Mouse (Mus musculus) forebrain, embryonic 13.5 days (tissue): ENCODE data around the gene Nsf. TPM values are rescaled to one million over a fixed set of nuclear protein-coding genes. Genes with fewer than 3 reads are reported as not detected.
"Not testable (repeated sequence)": the region's sequence is repeated elsewhere in the genome, so short reads cannot be mapped to it uniquely, and the experiment has no call there.

Experiments used
- ATAC-seq: fragments of 200-750 bp; cut with Nextera tagmentation; 2 replicates; pipeline ENCODE4 v1.8.0; 2017
- H3K27ac ChIP-seq: fragments of 300-500 bp; sonication (generic); 2 replicates; pipeline ENCODE4 v1.5.1; 2015; ENCODE audit warnings: inconsistent platforms, mild to moderate bottlenecking, moderate library complexity
- H3K27me3 ChIP-seq: fragments of 300-500 bp; sonication (generic); 2 replicates; pipeline ENCODE4 v1.6.1; 2015; ENCODE audit warnings: mild to moderate bottlenecking, inconsistent platforms
- H3K36me3 ChIP-seq: fragments of 300-500 bp; sonication (generic); 2 replicates; pipeline ENCODE4 v1.6.1; 2015; ENCODE audit warnings: mild to moderate bottlenecking, inconsistent platforms; ENCODE audit not compliant: poor library complexity, severe bottlenecking
- H3K4me1 ChIP-seq: fragments of 300-500 bp; sonication (generic); 2 replicates; pipeline ENCODE4 v1.6.1; 2015; ENCODE audit warnings: inconsistent platforms
- H3K4me2 ChIP-seq: fragments of 300-500 bp; sonication (generic); 2 replicates; pipeline ENCODE4 v1.6.1; 2015; ENCODE audit warnings: inconsistent platforms, mild to moderate bottlenecking, moderate library complexity
- H3K4me3 ChIP-seq: fragments of 300-500 bp; sonication (generic); 2 replicates; pipeline ENCODE4 v1.5.1; 2015; ENCODE audit warnings: mild to moderate bottlenecking, inconsistent platforms
- H3K9ac ChIP-seq: fragments of 300-500 bp; sonication (generic); 2 replicates; pipeline ENCODE4 v1.6.1; 2015; ENCODE audit warnings: mild to moderate bottlenecking, inconsistent platforms
- H3K9me3 ChIP-seq: fragments of 300-500 bp; sonication (generic); replicated peaks from 2 replicates; pipeline ENCODE4 v1.6.1; 2016; ENCODE audit warnings: inconsistent platforms
- WGBS: fragments of 180-500 bp; shearing (Covaris S2); methylation state at CpG from one replicate; pipeline ENCODE4 v1.1.7; 2015; 5-methylcytosine and 5-hydroxymethylcytosine counted together
- polyA plus RNA-seq: library from polyadenylated mRNA; unstranded; fragments of >200 nt; fragmentation: Nextera tagmentation; extraction: Ambion mirVana; gene quantifications from 2 replicates; pipeline ENCODE4 v1.2.1, GENCODE M21; 2015

Gene Nsf
- polyA plus RNA-seq, 1 experiment from 2014 or later, result 68.1 TPM

GRCm38 (mm10) chr11:103884749-103885383, 69.0 kb downstream of the Nsf start:
- no peaks in the 10 kb centered on the region for H3K9me3 ChIP-seq
- H3K27ac ChIP-seq, result peak overlapping the region; percentile 26; the same call in 1 of the 2 replicates
- H3K4me3 ChIP-seq, result no peak overlapping the region
- H3K9ac ChIP-seq, result 0 out of 2 replicates have a peak overlapping the region, but pooled peaks have one; percentile 28
- H3K36me3 ChIP-seq, result peaks cover 27% of the 10 kb centered on the region
- H3K4me2 ChIP-seq, result peak overlapping the region; percentile 30
- WGBS, result 8% methylated on average over 13 of the region's 13 CpGs
- H3K4me1 ChIP-seq, result peaks cover 21% of the 10 kb centered on the region
- ATAC-seq, result peak; percentile 85
- no peaks in the 10 kb centered on the region for H3K27me3 ChIP-seq

GRCm38 (mm10) chr11:103883793-103884192, 70.1 kb downstream of the Nsf start:
- no peak overlapping the region for H3K4me2 ChIP-seq
- H3K27me3 ChIP-seq, result no peaks in the 10 kb centered on the region
- ATAC-seq, result no peak
- peaks cover 21% of the 10 kb centered on the region for H3K4me1 ChIP-seq
- no peak overlapping the region for H3K9ac ChIP-seq
- H3K4me3 ChIP-seq, result no peak overlapping the region
- no peaks in the 10 kb centered on the region for H3K9me3 ChIP-seq
- no peak overlapping the region for H3K27ac ChIP-seq
- 89% methylated on average over 10 of the region's 10 CpGs for WGBS
- H3K36me3 ChIP-seq, result peaks cover 29% of the 10 kb centered on the region

- H3K9ac ChIP-seq, H3K27me3 ChIP-seq, ATAC-seq, H3K4me2 ChIP-seq, H3K9me3 ChIP-seq, H3K4me3 ChIP-seq, H3K27ac ChIP-seq, H3K4me1 ChIP-seq: not testable (repeated sequence)
- peaks cover 37% of the 10 kb centered on the region for H3K36me3 ChIP-seq
- WGBS, result 95% methylated on average over 7 of the region's 8 CpGs
These were observed 74.4 kb downstream of the Nsf start for GRCm38 (mm10) chr11:103879476-103879875.

- H3K36me3 ChIP-seq, result peaks cover 38% of the 10 kb centered on the region
- no peaks in the 10 kb centered on the region for H3K27me3 ChIP-seq
- 84% methylated on average over 6 of the region's 6 CpGs for WGBS
- H3K27ac ChIP-seq, result no peak overlapping the region
- H3K9me3 ChIP-seq, result no peaks in the 10 kb centered on the region
- no peak overlapping the region for H3K4me2 ChIP-seq
- no peaks in the 10 kb centered on the region for H3K4me1 ChIP-seq
- no peak overlapping the region for H3K4me3 ChIP-seq
- ATAC-seq, result no peak
- H3K9ac ChIP-seq, result no peak overlapping the region
These were observed 75.4 kb downstream of the Nsf start for GRCm38 (mm10) chr11:103878441-103878840.

GRCm38 (mm10) chr11:103870352-103870751, 83.5 kb downstream of the Nsf start:
- Histone ChIP-seq H3K4me1 (no peaks in the 10 kb centered on the region), H3K27ac (no peak overlapping the region), H3K9me3 (no peaks in the 10 kb centered on the region), H3K4me2 (no peak overlapping the region), H3K36me3 (peaks cover 46% of the 10 kb centered on the region), H3K4me3 (no peak overlapping the region), H3K27me3 (no peaks in the 10 kb centered on the region), H3K9ac (no peak overlapping the region)
- WGBS, result 92% methylated on average over 9 of the region's 9 CpGs
- no peak for ATAC-seq

- no peak overlapping the region for H3K4me2 ChIP-seq
- H3K27me3 ChIP-seq, result no peaks in the 10 kb centered on the region
- H3K36me3 ChIP-seq, result peaks cover 37% of the 10 kb centered on the region
- no peak overlapping the region for H3K9ac ChIP-seq
- WGBS, result 77% methylated on average over 5 of the region's 5 CpGs
- no peak overlapping the region for H3K27ac ChIP-seq
- no peak overlapping the region for H3K4me3 ChIP-seq
- no peaks in the 10 kb centered on the region for H3K4me1 ChIP-seq
- no peak for ATAC-seq
- no peaks in the 10 kb centered on the region for H3K9me3 ChIP-seq
These were observed 86.2 kb downstream of the Nsf start for GRCm38 (mm10) chr11:103867702-103868101.

- Histone ChIP-seq H3K4me3 (no peak overlapping the region), H3K9ac (no peak overlapping the region), H3K36me3 (peaks cover 39% of the 10 kb centered on the region), H3K4me1 (no peaks in the 10 kb centered on the region), H3K27me3 (no peaks in the 10 kb centered on the region), H3K4me2 (no peak overlapping the region), H3K27ac (no peak overlapping the region), H3K9me3 (no peaks in the 10 kb centered on the region)
- ATAC-seq, result no peak
- WGBS, result 56% methylated on average over 7 of the region's 7 CpGs
These were observed 88.5 kb downstream of the Nsf start for GRCm38 (mm10) chr11:103865346-103865745.

- Histone ChIP-seq H3K9me3 (no peaks in the 10 kb centered on the region), H3K4me1 (peaks cover 8% of the 10 kb centered on the region), H3K4me2 (no peak overlapping the region), H3K27ac (no peak overlapping the region), H3K27me3 (no peaks in the 10 kb centered on the region), H3K9ac (no peak overlapping the region), H3K4me3 (no peak overlapping the region), H3K36me3 (peaks cover 32% of the 10 kb centered on the region)
- 90% methylated on average over 4 of the region's 4 CpGs for WGBS
- ATAC-seq, result no peak
These were observed 89.4 kb downstream of the Nsf start for GRCm38 (mm10) chr11:103864486-103864885.

- H3K9ac ChIP-seq, result no peak overlapping the region
- WGBS, result 93% methylated on average over 8 of the region's 8 CpGs
- H3K4me3 ChIP-seq, result no peak overlapping the region
- peaks cover 35% of the 10 kb centered on the region for H3K36me3 ChIP-seq
- no peaks in the 10 kb centered on the region for H3K9me3 ChIP-seq
- no peak for ATAC-seq
- H3K27me3 ChIP-seq, result no peaks in the 10 kb centered on the region
- H3K4me2 ChIP-seq, result no peak overlapping the region
- no peak overlapping the region for H3K27ac ChIP-seq
- peaks cover 17% of the 10 kb centered on the region for H3K4me1 ChIP-seq
These were observed 90.9 kb downstream of the Nsf start for GRCm38 (mm10) chr11:103862951-103863350.

GRCm38 (mm10) chr11:103859933-103860610, 93.8 kb downstream of the Nsf start:
- Histone ChIP-seq H3K4me1 (peaks cover 17% of the 10 kb centered on the region), H3K27ac (0 out of 2 replicates have a peak overlapping the region, but pooled peaks have one; percentile 14), H3K27me3 (no peaks in the 10 kb centered on the region), H3K9ac (no peak overlapping the region), H3K36me3 (peaks cover 36% of the 10 kb centered on the region), H3K4me2 (no peak overlapping the region), H3K4me3 (no peak overlapping the region), H3K9me3 (no peaks in the 10 kb centered on the region)
- 55% methylated on average over 4 of the region's 4 CpGs for WGBS
- no peak for ATAC-seq

- H3K36me3 ChIP-seq, result peaks cover 36% of the 10 kb centered on the region
- 56% methylated on average over 5 of the region's 5 CpGs for WGBS
- H3K4me1 ChIP-seq, result peaks cover 24% of the 10 kb centered on the region
- no peak overlapping the region for H3K27ac ChIP-seq
- H3K4me3 ChIP-seq, result no peak overlapping the region
- no peak overlapping the region for H3K9ac ChIP-seq
- no peaks in the 10 kb centered on the region for H3K27me3 ChIP-seq
- no peaks in the 10 kb centered on the region for H3K9me3 ChIP-seq
- ATAC-seq, result no peak
- no peak overlapping the region for H3K4me2 ChIP-seq
These were observed 95.1 kb downstream of the Nsf start for GRCm38 (mm10) chr11:103858760-103859159.

- ATAC-seq, result no peak
- no peaks in the 10 kb centered on the region for H3K9me3 ChIP-seq
- H3K36me3 ChIP-seq, result peaks cover 25% of the 10 kb centered on the region
- H3K4me1 ChIP-seq, result peaks cover 42% of the 10 kb centered on the region
- no peaks in the 10 kb centered on the region for H3K27me3 ChIP-seq
- no peak overlapping the region for H3K27ac ChIP-seq
- H3K4me2 ChIP-seq, result no peak overlapping the region
- no peak overlapping the region for H3K4me3 ChIP-seq
- no peak overlapping the region for H3K9ac ChIP-seq
- 92% methylated on average over 7 of the region's 7 CpGs for WGBS
These were observed 97.2 kb downstream of the Nsf start for GRCm38 (mm10) chr11:103856641-103857040.
